ENCODE assay signal across 26 mouse cellular contexts in genomic region chr17:60717931-60718621, GRCm38 (mm10).
DNase-seq lines count a peak whose midpoint lies in the region; ATAC-seq and TF ChIP-seq lines count a peak whose summit lies in the region.
"Had no signal": no experiment of that assay in that cellular context is flagged by ENCODE, and none has a peak within 500 bp of the region (broad histone marks: within the 10 kb centered on the region; RNA-seq: fewer than 3 reads in every experiment).

No protein-coding gene starts in this region.

- no peak for TF ChIP-seq CTCF in heart, adult 2 months (IDR thresholded peaks at IDR 0.05)
- no peak for TF ChIP-seq CTCF in MEL (IDR thresholded peaks at IDR 0.05 in 2 of 3, conservative IDR thresholded peaks at IDR 0.05 in 1 of 3; ENCODE audit: control insufficient read depth in 1 of 3, insufficient read depth in 1 of 3, low read depth in 2 of 3, low read length in 3 of 3, poor library complexity in 1 of 3, severe bottlenecking in 1 of 3)

- TF ChIP-seq RAD21 in MEL (IDR thresholded peaks at IDR 0.05; ENCODE audit: low read depth, low read length) = no peak

- H3K27ac ChIP-seq in heart, embryonic 11.5 days (ENCODE audit: low read depth, low read length) = no peak overlapping the region
- no peak overlapping the region for H3K27ac ChIP-seq in heart, adult 2 months
- no peak overlapping the region for H3K27ac ChIP-seq in liver, embryonic 12.5 days
- H3K27ac ChIP-seq in MEL (ENCODE audit: control insufficient read depth, low read depth, low read length) = no peak overlapping the region
- no peak overlapping the region for H3K27ac ChIP-seq in liver, embryonic 13.5 days
- H3K27ac ChIP-seq: embryonic facial prominence, embryonic 10.5 days; embryonic facial prominence, embryonic 12.5 days; forebrain, embryonic 13.5 days; forebrain, embryonic 15.5 days had no signal

- no peaks in the 10 kb centered on the region for H3K79me2 ChIP-seq in heart, adult 2 months (replicated peaks; ENCODE audit: control insufficient read depth, insufficient read depth, low read length)
- no peaks in the 10 kb centered on the region for H3K79me2 ChIP-seq in MEL (ENCODE audit: control insufficient read depth, insufficient read depth, low read length, poor library complexity)

- DNase-seq in heart, adult 2 months = no peak
- no peak for DNase-seq in liver
- DNase-seq in MEL (ENCODE audit: low read depth, low spot score) = peak; percentile 22
- DNase-seq in liver, embryonic 13.5 days = peak; percentile 3
- DNase-seq in embryo, embryonic 10.5 days (ENCODE audit: low spot score) = no peak
- no peak for DNase-seq in right cerebral cortex, postnatal 14 days
- DNase-seq: adrenal gland, adult 8-10 months; adrenal gland, postnatal 14 days; adrenal gland, postnatal 36 days; B cell, adult 2 months; cerebellum, adult 11 months; cerebellum, adult 18-20 months; cerebellum, adult 8-10 months; cerebellum, adult 9-11 months; cerebellum, postnatal 14 days; cerebellum, postnatal 36 days; forebrain, postnatal 0 days had no signal

- H3K9ac ChIP-seq in heart, embryonic 11.5 days (ENCODE audit: low read depth, low read length) = no peak overlapping the region
- H3K9ac ChIP-seq in heart, adult 2 months (ENCODE audit: low read depth, low read length) = no peak overlapping the region
- H3K9ac ChIP-seq in liver, embryonic 12.5 days = no peak overlapping the region
- no peak overlapping the region for H3K9ac ChIP-seq in MEL (ENCODE audit: control insufficient read depth, low read depth, low read length, poor library complexity, severe bottlenecking)
- H3K9ac ChIP-seq in liver, embryonic 13.5 days = no peak overlapping the region
- H3K9ac ChIP-seq: embryonic facial prominence, embryonic 12.5 days; forebrain, embryonic 13.5 days; forebrain, embryonic 15.5 days; forebrain, postnatal 0 days had no signal

- no peaks in the 10 kb centered on the region for H3K9me3 ChIP-seq in heart, embryonic 11.5 days (replicated peaks; ENCODE audit: control insufficient read depth, low read length)
- no peaks in the 10 kb centered on the region for H3K9me3 ChIP-seq in liver, embryonic 12.5 days (replicated peaks)
- no peaks in the 10 kb centered on the region for H3K9me3 ChIP-seq in MEL (replicated peaks; ENCODE audit: insufficient read depth, low read length)
- H3K9me3 ChIP-seq in liver, embryonic 13.5 days (replicated peaks) = no peaks in the 10 kb centered on the region
- H3K9me3 ChIP-seq: embryonic facial prominence, embryonic 10.5 days; embryonic facial prominence, embryonic 12.5 days; forebrain, embryonic 13.5 days; forebrain, embryonic 15.5 days had no signal

- intact Hi-C loops in heart, adult 2 months (cut with DNase I) = no loop called here

- no peaks in the 10 kb centered on the region for H3K4me1 ChIP-seq in heart, embryonic 11.5 days (ENCODE audit: control insufficient read depth, insufficient read depth, low read length)
- H3K4me1 ChIP-seq in heart, adult 2 months (ENCODE audit: control insufficient read depth, insufficient read depth, low read length) = no peaks in the 10 kb centered on the region
- no peaks in the 10 kb centered on the region for H3K4me1 ChIP-seq in liver, embryonic 12.5 days
- H3K4me1 ChIP-seq in MEL (ENCODE audit: control insufficient read depth in 1 of 2, insufficient read depth in 2 of 2, low read length in 2 of 2) = peaks cover 2 to 3% of the 10 kb centered on the region in 2 experiments; a peak in 2 of 4 replicates
- no peaks in the 10 kb centered on the region for H3K4me1 ChIP-seq in liver, embryonic 13.5 days (replicated peaks)
- H3K4me1 ChIP-seq: embryonic facial prominence, embryonic 10.5 days; embryonic facial prominence, embryonic 12.5 days; forebrain, embryonic 13.5 days; forebrain, embryonic 15.5 days had no signal

- TF ChIP-seq EP300 in heart, adult 2 months (IDR thresholded peaks at IDR 0.05; ENCODE audit: insufficient read depth, low read depth, low read length) = no peak
- peak; percentile 66 to 80 for TF ChIP-seq EP300 in MEL (IDR thresholded peaks at IDR 0.05; ENCODE audit: low read depth in 1 of 2, low read length in 2 of 2)

- H3K4me3 ChIP-seq in heart, embryonic 11.5 days (ENCODE audit: low read depth, low read length) = no peak overlapping the region
- H3K4me3 ChIP-seq in heart, adult 2 months = no peak overlapping the region
- H3K4me3 ChIP-seq in liver, embryonic 12.5 days = no peak overlapping the region
- no peak overlapping the region for H3K4me3 ChIP-seq in MEL (ENCODE audit: control insufficient read depth in 1 of 2, insufficient read depth in 1 of 2, low read depth in 2 of 2, low read length in 2 of 2)
- no peak overlapping the region for H3K4me3 ChIP-seq in liver, embryonic 13.5 days (replicated peaks)
- H3K4me3 ChIP-seq: embryonic facial prominence, embryonic 10.5 days; embryonic facial prominence, embryonic 12.5 days; forebrain, embryonic 13.5 days; forebrain, embryonic 15.5 days had no signal

- no peak overlapping the region for H3K4me2 ChIP-seq in heart, embryonic 11.5 days
- no peak overlapping the region for H3K4me2 ChIP-seq in liver, embryonic 12.5 days
- H3K4me2 ChIP-seq in liver, embryonic 13.5 days = no peak overlapping the region
- H3K4me2 ChIP-seq: embryonic facial prominence, embryonic 12.5 days; forebrain, embryonic 13.5 days; forebrain, embryonic 15.5 days had no signal

- H3K27me3 ChIP-seq in heart, embryonic 11.5 days (ENCODE audit: control insufficient read depth, insufficient read depth, low read length) = no peaks in the 10 kb centered on the region
- H3K27me3 ChIP-seq in heart, adult 2 months (ENCODE audit: control insufficient read depth, insufficient read depth, low read length) = no peaks in the 10 kb centered on the region
- H3K27me3 ChIP-seq in liver, embryonic 12.5 days (replicated peaks) = no peaks in the 10 kb centered on the region
- H3K27me3 ChIP-seq in MEL (ENCODE audit: control insufficient read depth in 1 of 2, insufficient read depth in 2 of 2, low read length in 2 of 2) = no peaks in the 10 kb centered on the region
- no peaks in the 10 kb centered on the region for H3K27me3 ChIP-seq in liver, embryonic 13.5 days
- H3K27me3 ChIP-seq: CH12.LX; embryonic facial prominence, embryonic 12.5 days; forebrain, embryonic 13.5 days; forebrain, embryonic 15.5 days had no signal

- no peak for TF ChIP-seq POLR2A in heart, adult 2 months (IDR thresholded peaks at IDR 0.05; ENCODE audit: insufficient read depth, low read depth, low read length)
- no peak for TF ChIP-seq POLR2A in MEL (IDR thresholded peaks at IDR 0.05; ENCODE audit: control insufficient read depth in 1 of 2, insufficient read depth in 1 of 2, low read depth in 1 of 2, low read length in 2 of 2, poor library complexity in 1 of 2)

- no peaks in the 10 kb centered on the region for H3K36me3 ChIP-seq in heart, embryonic 11.5 days (ENCODE audit: control insufficient read depth, insufficient read depth, low read length)
- H3K36me3 ChIP-seq in heart, adult 2 months (ENCODE audit: control insufficient read depth, insufficient read depth, low read length) = no peaks in the 10 kb centered on the region
- no peaks in the 10 kb centered on the region for H3K36me3 ChIP-seq in liver, embryonic 12.5 days
- H3K36me3 ChIP-seq in MEL (ENCODE audit: control insufficient read depth in 1 of 2, insufficient read depth in 2 of 2, low read length in 2 of 2) = peaks cover 0 to 2% of the 10 kb centered on the region in 2 experiments; a peak in 2 of 4 replicates
- H3K36me3 ChIP-seq in liver, embryonic 13.5 days = no peaks in the 10 kb centered on the region
- H3K36me3 ChIP-seq: embryonic facial prominence, embryonic 10.5 days; embryonic facial prominence, embryonic 12.5 days; forebrain, embryonic 15.5 days; G1E had no signal

- peak; percentile 83 for ATAC-seq in heart, embryonic 11.5 days (replicated peaks; ENCODE audit: insufficient number of reproducible peaks, low FRiP score, low TSS enrichment)
- ATAC-seq in liver, embryonic 12.5 days = peak; percentile 88
- ATAC-seq in liver, embryonic 13.5 days (ENCODE audit: low read depth) = peak; percentile 77; the same call in 1 of the 2 replicates
- ATAC-seq: CD4-positive, CD25-positive, alpha-beta regulatory T cell, adult 4 months; forebrain, embryonic 13.5 days; forebrain, embryonic 15.5 days; forebrain, postnatal 0 days had no signal

TF ChIP-seq in MEL, 35 proteins besides CTCF, POLR2A, EP300 and RAD21:
- TF ChIP-seq TAL1 (IDR thresholded peaks at IDR 0.05; ENCODE audit: low read length) = peak; percentile 59
- TF ChIP-seq GATA1 (IDR thresholded peaks at IDR 0.05; ENCODE audit: low read depth, low read length) = peak; percentile 74
- TF ChIP-seq MEF2A (IDR thresholded peaks at IDR 0.05; ENCODE audit: extremely low read depth, insufficient replicate concordance, low read depth, low read length, poor library complexity, severe bottlenecking) = no peak
- TF ChIP-seq KAT2A (conservative IDR thresholded peaks at IDR 0.05; ENCODE audit: low read depth, low read length) = no peak
- no peak for TF ChIP-seq UBTF (IDR thresholded peaks at IDR 0.05; ENCODE audit: borderline replicate concordance, insufficient read depth, low read depth, low read length)
- no peak for TF ChIP-seq HCFC1 (IDR thresholded peaks at IDR 0.05; ENCODE audit: low read depth, low read length)
- TF ChIP-seq ETS1 (IDR thresholded peaks at IDR 0.05; ENCODE audit: low read depth, low read length) = 0 out of 2 replicates have a peak, but pooled peaks have one; percentile 20
- peak; percentile 44; the same call in 1 of the 2 replicates for TF ChIP-seq RCOR1 (IDR thresholded peaks at IDR 0.05; ENCODE audit: low read depth, low read length)
- no peak for TF ChIP-seq MXI1 (IDR thresholded peaks at IDR 0.05; ENCODE audit: low read depth, low read length)
- peak; percentile 92 for TF ChIP-seq TCF12 (IDR thresholded peaks at IDR 0.05; ENCODE audit: low read depth, low read length)
- TF ChIP-seq ZNF384 (IDR thresholded peaks at IDR 0.05; ENCODE audit: low read depth, low read length) = no peak
- TF ChIP-seq MAX (IDR thresholded peaks at IDR 0.05; ENCODE audit: low read length) = no peak

Comparison
In these comparisons a context has a peak if more than half of its experiments do, and no peak if none do; other contexts are left out.
1. DNase-seq: peak in MEL (single experiment) and liver, embryonic 13.5 days (single experiment); none in heart, adult 2 months (0 of 2), liver (single experiment), embryo, embryonic 10.5 days (single experiment) and right cerebral cortex, postnatal 14 days (single experiment).
2. Peak in every context shown above with its lines, with median percentiles within 50 percentile points of each other: ATAC-seq.